Mouse (Mus musculus) bone marrow, adult 2 months (tissue): ENCODE results near the gene 4931406P16Rik.

Experiments
- CTCF ChIP-seq: fragments of 200-500 bp; IDR thresholded peaks from 2 replicates; pipeline ENCODE4 v1.5.1; 2011; ENCODE audit warnings: low read length, control low read depth; ENCODE audit not compliant: control insufficient read depth, insufficient read depth
- POLR2A ChIP-seq: fragments of 200-500 bp; IDR thresholded peaks from 2 replicates; pipeline ENCODE4 v1.6.1; 2011; ENCODE audit warnings: low read depth, mild to moderate bottlenecking, control low read depth, low read length, borderline replicate concordance; ENCODE audit not compliant: control insufficient read depth

GRCm38 (mm10) chr7:34319957-34320356 lies 6.6 kb upstream of the 4931406P16Rik start:
- no peak for TF ChIP-seq POLR2A
- no peak for TF ChIP-seq CTCF
